Mouse (Mus musculus) heart, embryonic 13.5 days (tissue): ENCODE measurements around the gene Bcas3. TPM values are rescaled to one million over a fixed set of nuclear protein-coding genes. Genes with fewer than 3 reads are reported as not detected.
A peak's percentile ranks its signal among the peaks of the same experiment; 100 is the strongest.

Source experiments
- ATAC-seq: fragments of 200-750 bp; cut with Nextera tagmentation; 2 replicates; pipeline ENCODE4 v1.8.0; 2017; ENCODE audit warnings: moderate TSS enrichment; ENCODE audit not compliant: insufficient number of reproducible peaks, low FRiP score, low TSS enrichment; ENCODE audit errors: extremely low read depth
- H3K27ac ChIP-seq: fragments of 300-500 bp; sonication (generic); replicated peaks from 2 replicates; pipeline ENCODE4 v1.5.1; 2015; ENCODE audit warnings: moderate library complexity, mild to moderate bottlenecking, inconsistent platforms
- H3K27me3 ChIP-seq: fragments of 300-500 bp; sonication (generic); replicated peaks from 2 replicates; pipeline ENCODE4 v1.6.1; 2015; ENCODE audit warnings: mild to moderate bottlenecking, inconsistent platforms
- H3K36me3 ChIP-seq: fragments of 300-500 bp; sonication (generic); 2 replicates; pipeline ENCODE4 v1.6.1; 2015; ENCODE audit warnings: mild to moderate bottlenecking, inconsistent platforms
- H3K4me1 ChIP-seq: fragments of 300-500 bp; sonication (generic); 2 replicates; pipeline ENCODE4 v1.6.1; 2015; ENCODE audit warnings: inconsistent platforms
- H3K4me2 ChIP-seq: fragments of 300-500 bp; sonication (generic); 2 replicates; pipeline ENCODE4 v1.6.1; 2015; ENCODE audit warnings: inconsistent platforms, mild to moderate bottlenecking, moderate library complexity
- H3K4me3 ChIP-seq: fragments of 300-500 bp; sonication (generic); 2 replicates; pipeline ENCODE4 v1.5.1; 2015; ENCODE audit warnings: moderate library complexity, mild to moderate bottlenecking, inconsistent platforms
- H3K9ac ChIP-seq: fragments of 300-500 bp; sonication (generic); 2 replicates; pipeline ENCODE4 v1.6.1; 2015; ENCODE audit warnings: inconsistent platforms, mild to moderate bottlenecking, moderate library complexity
- H3K9me3 ChIP-seq: fragments of 300-500 bp; sonication (generic); 2 replicates; pipeline ENCODE4 v1.6.1; 2016; ENCODE audit warnings: inconsistent platforms
- WGBS: fragments of 180-500 bp; shearing (Covaris S2); methylation state at CpG from one replicate; pipeline ENCODE4 v1.1.7; 2015; ENCODE audit warnings: mixed read lengths; 5-methylcytosine and 5-hydroxymethylcytosine counted together
- polyA plus RNA-seq: library from polyadenylated mRNA; unstranded; fragments of >200 nt; fragmentation: Nextera tagmentation; extraction: Ambion mirVana; gene quantifications from 2 replicates; pipeline ENCODE4 v1.2.1, GENCODE M21; 2015

Bcas3 gene
- polyA plus RNA-seq, 1 experiment from 2014 or later: 18.3 TPM

DNA sequence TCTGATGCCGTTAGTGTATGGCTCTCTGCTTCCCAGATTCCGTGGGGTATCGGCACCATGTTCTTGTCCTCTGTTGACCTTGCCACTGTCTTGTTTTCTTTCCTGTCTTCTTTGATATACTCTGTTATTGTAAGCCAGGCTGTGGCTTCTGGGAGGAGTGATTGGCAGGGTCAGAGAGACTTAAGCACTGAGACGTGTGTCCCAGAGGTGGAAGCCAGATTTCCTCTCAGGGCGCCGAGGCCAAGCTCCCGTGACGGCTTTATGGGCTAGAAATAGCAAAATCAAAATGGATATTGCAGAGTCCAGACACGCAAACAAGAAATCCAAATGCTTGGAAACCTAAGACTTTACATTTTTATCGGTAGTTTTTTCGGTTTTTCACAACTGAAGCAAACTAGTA lies 345.3 kb downstream of the Bcas3 start:
- WGBS: 50% methylated on average over 11 of the region's 11 CpGs
- H3K9me3 ChIP-seq: no peaks in the 10 kb centered on the region
- H3K27me3 ChIP-seq: peaks cover 5% of the 10 kb centered on the region; the same call in 1 of the 2 replicates
- H3K4me2 ChIP-seq: no peak overlapping the region
- H3K4me3 ChIP-seq: no peak overlapping the region
- H3K36me3 ChIP-seq: no peaks in the 10 kb centered on the region
- H3K4me1 ChIP-seq: peaks cover 41% of the 10 kb centered on the region
- no peak overlapping the region for H3K9ac ChIP-seq
- ATAC-seq: no peak
- no peak overlapping the region for H3K27ac ChIP-seq

DNA sequence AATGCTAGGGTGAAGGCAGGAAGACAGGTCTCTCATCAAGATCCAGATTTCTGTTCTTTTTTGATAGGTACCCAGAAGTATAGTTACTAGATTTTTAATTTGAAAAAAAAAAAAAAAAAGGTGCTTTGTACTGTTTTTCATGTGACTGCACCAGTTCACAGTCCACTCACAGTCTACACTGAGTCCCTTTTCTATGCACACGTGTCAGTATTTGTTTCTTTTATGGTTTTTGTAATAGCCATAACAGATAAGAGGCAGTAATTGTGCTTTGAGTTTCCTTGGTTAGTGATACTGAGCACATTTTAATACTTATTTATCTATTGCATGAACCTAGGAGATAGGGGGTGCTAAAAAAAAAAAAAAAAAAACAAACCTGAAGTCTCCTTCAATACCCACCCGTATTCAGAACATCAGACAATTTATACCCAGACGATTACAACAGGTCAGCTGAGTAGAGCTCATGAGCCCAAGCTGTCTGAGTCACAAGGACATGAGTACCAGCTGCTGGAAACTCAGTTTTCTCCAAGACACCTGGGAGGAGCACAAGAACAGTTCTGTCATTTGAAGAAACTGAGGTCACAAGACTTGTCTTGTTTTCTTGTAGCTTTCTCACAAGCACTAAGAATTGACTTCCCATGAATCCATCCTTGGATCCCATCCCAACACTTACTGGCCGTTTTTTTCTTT lies 351.2 kb downstream of the Bcas3 start:
- no peaks in the 10 kb centered on the region for H3K36me3 ChIP-seq
- H3K4me2 ChIP-seq: no peak overlapping the region
- H3K9ac ChIP-seq: no peak overlapping the region
- 74% methylated on average over 4 of the region's 4 CpGs for WGBS
- H3K9me3 ChIP-seq: no peaks in the 10 kb centered on the region
- H3K4me3 ChIP-seq: no peak overlapping the region
- H3K27me3 ChIP-seq: peaks cover 2% of the 10 kb centered on the region; the same call in 1 of the 2 replicates
- no peak for ATAC-seq
- no peak overlapping the region for H3K27ac ChIP-seq
- H3K4me1 ChIP-seq: no peaks in the 10 kb centered on the region

DNA sequence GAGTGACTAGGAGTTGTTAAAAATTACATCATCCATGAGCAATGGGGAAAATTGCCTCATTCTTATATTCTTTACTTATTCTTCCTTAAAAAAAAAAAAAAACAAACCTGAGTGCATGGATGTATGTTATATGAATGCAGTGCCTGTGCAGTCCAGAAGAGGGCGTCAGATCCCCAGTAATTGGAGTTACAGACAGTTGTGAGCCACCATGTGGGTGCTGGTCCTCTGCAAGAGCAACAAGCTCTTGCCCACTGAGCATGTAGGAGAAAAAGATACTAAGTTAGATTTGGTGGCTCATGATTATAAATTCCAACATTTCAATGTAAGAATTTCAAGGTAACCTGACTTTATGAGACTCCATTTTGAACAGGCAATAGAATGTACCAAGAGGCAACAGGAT lies 353.7 kb downstream of the Bcas3 start:
- H3K9me3 ChIP-seq: no peaks in the 10 kb centered on the region
- peaks cover 6% of the 10 kb centered on the region; the same call in 1 of the 2 replicates for H3K27me3 ChIP-seq
- no peak for ATAC-seq
- 27% methylated on average over 1 of the region's 1 CpGs for WGBS
- H3K9ac ChIP-seq: no peak overlapping the region
- H3K4me3 ChIP-seq: no peak overlapping the region
- H3K27ac ChIP-seq: no peak overlapping the region
- no peaks in the 10 kb centered on the region for H3K36me3 ChIP-seq
- H3K4me2 ChIP-seq: no peak overlapping the region
- H3K4me1 ChIP-seq: no peaks in the 10 kb centered on the region

DNA sequence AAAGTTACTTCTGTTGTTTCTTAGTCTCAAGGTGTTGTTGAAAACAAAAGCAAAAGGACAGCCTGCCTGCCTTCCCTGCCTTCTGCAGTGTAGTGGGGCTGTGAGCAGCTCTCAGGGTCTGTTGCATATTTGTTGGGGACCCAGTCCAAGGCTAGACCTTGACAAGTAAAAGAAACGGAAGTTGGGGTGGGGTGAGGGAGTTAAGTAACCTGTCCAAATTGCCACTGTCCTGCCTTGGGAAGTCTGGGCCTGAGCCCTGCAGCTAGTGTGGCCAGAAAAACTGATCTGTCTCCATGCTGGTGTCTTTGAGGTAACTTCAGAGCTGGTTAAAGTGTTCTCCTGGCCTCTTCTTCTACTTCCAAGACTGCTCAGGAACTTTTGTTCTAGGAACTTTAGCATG lies 354.5 kb downstream of the Bcas3 start:
- 84% methylated on average over 1 of the region's 1 CpGs for WGBS
- no peak for ATAC-seq

DNA sequence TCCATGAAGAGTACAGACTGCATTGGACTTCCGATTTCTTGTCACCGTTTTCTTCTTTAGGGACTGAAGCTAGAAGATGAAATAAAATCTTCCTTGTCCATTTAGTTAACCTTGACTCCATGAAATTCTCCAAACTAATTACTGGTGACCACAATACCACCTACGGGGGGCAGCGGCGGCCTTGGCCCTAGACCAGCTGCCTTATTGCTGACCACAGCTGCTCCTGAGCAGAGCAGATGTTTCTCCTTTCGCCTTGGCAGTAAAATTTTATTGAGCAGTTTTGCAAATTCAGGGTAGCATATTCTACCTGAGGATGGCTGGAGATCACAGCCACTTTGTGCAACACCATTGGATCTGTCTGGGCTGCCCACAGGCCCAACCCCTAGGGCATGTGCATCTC lies 356.2 kb downstream of the Bcas3 start:
- no peaks in the 10 kb centered on the region for H3K9me3 ChIP-seq
- H3K27ac ChIP-seq: no peak overlapping the region
- peaks cover 12% of the 10 kb centered on the region for H3K27me3 ChIP-seq
- peaks cover 16% of the 10 kb centered on the region for H3K4me1 ChIP-seq
- 82% methylated on average over 6 of the region's 6 CpGs for WGBS
- H3K9ac ChIP-seq: no peak overlapping the region
- no peak overlapping the region for H3K4me3 ChIP-seq
- H3K36me3 ChIP-seq: no peaks in the 10 kb centered on the region
- no peak for ATAC-seq
- no peak overlapping the region for H3K4me2 ChIP-seq

More for the DNA sequence above, 354.5 kb downstream of the Bcas3 start:
- no peak overlapping the region for H3K27ac ChIP-seq
- H3K36me3 ChIP-seq: no peaks in the 10 kb centered on the region
- H3K9me3 ChIP-seq: no peaks in the 10 kb centered on the region
- H3K4me1 ChIP-seq: no peaks in the 10 kb centered on the region
- peaks cover 11% of the 10 kb centered on the region for H3K27me3 ChIP-seq
- no peak overlapping the region for H3K9ac ChIP-seq
- no peak overlapping the region for H3K4me2 ChIP-seq
- no peak overlapping the region for H3K4me3 ChIP-seq

DNA sequence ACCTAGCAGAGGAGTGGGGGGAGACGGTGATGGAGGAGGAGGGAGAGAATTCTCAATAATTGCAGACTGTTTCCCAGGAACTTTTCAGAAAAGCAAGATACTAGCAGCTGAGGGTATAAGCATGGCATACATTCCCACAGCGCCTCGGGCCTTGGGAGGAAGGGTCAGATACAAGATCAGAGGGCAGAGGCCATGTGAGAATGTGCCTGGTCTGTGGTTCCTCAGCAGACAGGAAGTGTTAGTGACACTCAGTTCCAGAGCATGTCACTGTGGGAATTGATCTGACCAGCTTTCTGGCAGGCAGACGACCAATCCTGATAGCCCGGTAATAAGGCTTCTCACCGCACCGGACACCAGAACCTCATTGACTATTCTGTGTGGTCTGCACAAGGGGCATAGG lies 357.2 kb downstream of the Bcas3 start:
- 59% methylated on average over 7 of the region's 7 CpGs for WGBS
- no peak overlapping the region for H3K4me3 ChIP-seq
- H3K27ac ChIP-seq: no peak overlapping the region

DNA sequence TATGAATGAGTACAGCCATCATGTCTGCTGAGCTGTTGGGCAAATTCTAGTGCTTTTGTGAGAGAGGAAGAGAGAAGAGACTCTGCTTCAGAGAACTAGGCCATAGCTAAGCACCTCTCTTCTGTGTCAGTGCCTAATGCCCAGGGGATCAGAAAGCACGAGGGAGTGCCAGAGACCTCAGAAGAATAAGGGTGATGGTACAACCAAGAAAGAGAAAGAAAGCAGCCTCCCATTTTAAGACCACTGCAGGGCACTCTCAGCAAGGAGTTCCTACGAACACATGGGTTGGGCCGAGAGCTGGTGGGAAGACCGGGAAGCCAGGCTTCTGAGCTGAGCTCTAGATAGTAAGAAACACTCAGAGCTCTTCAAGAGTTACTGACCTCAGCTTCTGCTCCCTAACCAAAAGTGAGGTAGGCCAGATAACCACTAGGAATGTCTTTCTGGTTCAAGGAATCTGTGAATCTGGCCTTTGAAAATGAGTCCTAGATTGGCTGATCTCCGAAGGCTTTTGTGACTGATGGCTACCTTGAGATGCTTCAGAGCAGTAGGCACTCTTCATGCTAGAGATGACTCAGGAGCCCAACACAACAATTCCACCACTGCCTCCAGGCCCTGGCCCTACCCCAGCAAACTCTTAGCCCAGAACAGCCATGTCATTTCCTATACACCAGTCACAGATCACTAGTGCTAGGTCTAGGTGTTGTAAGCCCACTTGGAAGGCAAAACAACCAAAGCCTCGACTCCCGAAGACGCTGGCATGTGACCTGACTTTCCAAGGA lies 359.2 kb downstream of the Bcas3 start:
- H3K4me3 ChIP-seq: no peak overlapping the region
- WGBS: 74% methylated on average over 8 of the region's 8 CpGs
- H3K9ac ChIP-seq: no peak overlapping the region
- H3K4me1 ChIP-seq: peaks cover 16% of the 10 kb centered on the region
- ATAC-seq: no peak
- no peaks in the 10 kb centered on the region for H3K9me3 ChIP-seq
- H3K4me2 ChIP-seq: no peak overlapping the region
- 0 out of 2 replicates have a peak overlapping the region, but pooled peaks have one; percentile 5 for H3K27ac ChIP-seq
- peaks cover 27% of the 10 kb centered on the region for H3K27me3 ChIP-seq
- no peaks in the 10 kb centered on the region for H3K36me3 ChIP-seq

More for the DNA sequence above, 357.2 kb downstream of the Bcas3 start:
- Histone ChIP-seq H3K4me1 (peaks cover 16% of the 10 kb centered on the region), H3K9ac (no peak overlapping the region), H3K36me3 (no peaks in the 10 kb centered on the region), H3K4me2 (no peak overlapping the region), H3K9me3 (no peaks in the 10 kb centered on the region), H3K27me3 (peaks cover 12% of the 10 kb centered on the region)
- ATAC-seq: no peak

DNA sequence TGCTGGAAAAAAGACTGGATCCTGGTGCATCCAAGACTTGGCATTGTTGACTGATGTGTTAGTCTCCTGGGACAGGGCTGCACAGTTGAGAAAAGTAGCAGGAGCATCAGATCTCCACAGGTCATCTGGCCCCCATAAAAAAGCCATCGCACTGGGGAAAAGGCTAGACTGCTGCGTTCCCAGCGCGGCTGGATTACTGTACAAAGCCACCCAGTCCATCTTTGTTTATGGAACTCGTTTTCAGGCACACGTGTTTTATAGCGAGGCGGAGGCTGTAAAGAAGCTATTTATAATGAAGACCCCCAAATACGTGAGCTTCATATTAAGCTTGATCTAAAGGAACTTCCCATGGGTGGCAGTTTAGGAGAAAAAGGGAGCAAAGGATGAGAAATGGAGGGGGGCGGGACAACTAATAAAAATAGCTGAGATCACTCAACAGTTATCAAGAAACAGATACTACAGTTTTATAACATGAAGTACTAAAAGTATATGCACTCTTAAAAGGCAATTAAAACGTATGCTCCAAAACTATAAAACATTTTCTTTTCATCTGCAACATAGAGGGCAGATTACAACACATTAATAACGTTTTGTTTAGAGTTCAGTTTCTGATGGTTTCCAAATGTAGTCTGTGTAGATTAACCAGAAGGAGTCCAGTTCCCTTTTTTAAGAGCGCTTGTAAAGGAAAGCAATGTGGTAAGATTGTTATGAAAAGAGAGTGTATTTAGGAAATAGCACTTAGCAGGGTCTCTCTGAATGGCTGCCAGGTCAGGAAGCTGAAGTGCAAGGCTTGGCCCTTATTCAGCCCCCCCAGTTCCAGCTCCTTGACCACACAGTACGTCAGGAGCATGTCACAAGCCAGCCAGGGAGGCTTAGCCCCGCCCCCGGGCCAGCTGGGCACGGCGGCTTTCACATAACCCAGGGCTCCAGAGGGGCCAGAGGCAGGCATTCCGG lies 360.2 kb downstream of the Bcas3 start:
- H3K4me3 ChIP-seq: peak overlapping the region; percentile 9; the same call in 1 of the 2 replicates
- H3K9me3 ChIP-seq: no peaks in the 10 kb centered on the region
- H3K27ac ChIP-seq: peak overlapping the region; percentile 29; the same call in 1 of the 2 replicates
- no peak overlapping the region for H3K9ac ChIP-seq
- peaks cover 27% of the 10 kb centered on the region for H3K27me3 ChIP-seq
- peak overlapping the region; percentile 53 for H3K4me2 ChIP-seq
- H3K36me3 ChIP-seq: no peaks in the 10 kb centered on the region
- 52% methylated on average over 19 of the region's 19 CpGs for WGBS
- H3K4me1 ChIP-seq: peaks cover 16% of the 10 kb centered on the region
- ATAC-seq: no peak

DNA sequence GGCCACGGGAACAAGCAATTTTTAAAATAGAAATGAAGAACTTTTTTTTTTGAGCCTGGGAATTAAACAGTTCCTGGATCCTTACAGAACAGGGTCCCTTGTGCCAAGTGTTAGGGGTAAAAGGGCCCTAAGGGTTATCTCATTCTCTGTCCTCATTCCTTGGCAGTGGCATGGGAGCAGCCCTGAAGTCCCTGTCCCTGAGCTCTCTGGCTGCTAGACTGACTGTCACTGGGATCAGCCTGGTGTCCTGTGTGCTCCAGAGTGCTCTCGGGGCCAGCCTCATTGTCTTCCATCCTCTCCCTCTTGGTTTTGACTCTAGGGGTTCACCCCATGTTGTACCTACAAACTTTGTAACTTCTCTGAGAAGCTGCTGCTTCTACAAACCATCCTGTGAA lies 360.8 kb downstream of the Bcas3 start:
- Histone ChIP-seq H3K27me3 (peaks cover 32% of the 10 kb centered on the region), H3K27ac (peak overlapping the region; percentile 29; the same call in 1 of the 2 replicates), H3K9me3 (no peaks in the 10 kb centered on the region), H3K36me3 (no peaks in the 10 kb centered on the region), H3K9ac (no peak overlapping the region), H3K4me1 (peaks cover 18% of the 10 kb centered on the region), H3K4me2 (peak overlapping the region; percentile 53), H3K4me3 (peak overlapping the region; percentile 9; the same call in 1 of the 2 replicates)
- ATAC-seq: no peak
- WGBS: 24% methylated on average over 2 of the region's 2 CpGs

DNA sequence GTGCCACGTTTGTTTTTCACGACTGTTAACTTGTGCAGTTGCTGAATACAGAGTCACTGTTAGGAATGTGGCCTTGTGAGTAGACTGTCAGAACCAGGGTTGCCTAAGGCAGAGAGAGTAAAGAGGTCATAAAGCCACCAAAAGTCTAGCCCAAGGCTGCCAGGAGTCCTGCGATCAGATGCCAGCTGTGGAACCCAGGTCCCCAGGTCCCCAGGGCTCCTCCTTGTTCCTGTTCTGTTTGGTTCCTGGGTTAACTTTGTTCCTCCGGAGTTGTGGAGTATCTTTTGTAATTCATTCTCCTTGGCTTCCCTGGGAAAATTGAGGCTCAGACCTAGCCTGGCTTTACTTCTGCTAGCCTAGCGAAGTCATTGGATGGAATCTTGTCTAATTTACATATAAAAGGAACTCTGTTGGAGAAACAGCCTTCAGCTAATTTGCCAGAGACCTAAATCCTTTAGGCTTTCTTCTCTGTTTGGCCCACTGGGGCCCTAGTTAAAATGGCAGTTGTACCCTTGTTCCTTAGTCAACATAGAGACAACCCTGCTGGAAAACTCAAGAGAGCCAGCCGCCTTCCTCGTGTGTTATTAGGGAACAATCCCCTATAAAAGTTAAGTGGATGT lies 361.5 kb downstream of the Bcas3 start:
- Histone ChIP-seq H3K27me3 (peaks cover 30% of the 10 kb centered on the region), H3K4me2 (no peak overlapping the region), H3K9ac (no peak overlapping the region), H3K4me1 (peaks cover 24% of the 10 kb centered on the region), H3K4me3 (no peak overlapping the region), H3K36me3 (no peaks in the 10 kb centered on the region), H3K27ac (no peak overlapping the region), H3K9me3 (no peaks in the 10 kb centered on the region)
- WGBS: 40% methylated on average over 7 of the region's 7 CpGs
- ATAC-seq: no peak
